Mouse (Mus musculus): ENCODE measurements around the gene Olfr523.

Olfr523 gene

DNA sequence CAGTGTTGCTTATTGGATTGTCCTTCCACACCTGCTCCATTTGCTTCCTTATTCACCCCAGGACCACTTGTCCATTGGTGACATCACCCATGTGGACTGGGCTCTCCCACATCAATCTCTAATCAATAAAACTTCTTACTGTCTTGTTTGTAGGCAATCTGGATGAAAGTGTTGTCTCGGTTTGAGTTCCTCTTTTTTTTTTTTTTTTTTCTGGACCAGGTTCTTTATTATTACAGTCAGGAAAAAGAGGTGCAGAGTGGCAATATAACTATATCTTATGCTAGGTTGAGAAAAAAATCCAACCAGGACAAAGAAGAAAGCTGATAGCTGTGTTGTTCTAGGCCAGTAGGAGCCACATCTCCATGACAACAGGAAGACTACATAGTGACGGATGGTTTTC, 7.7 kb downstream of the Olfr523 start:
- DNase-seq (ENCODE audit: low read depth), result no peak

DNA sequence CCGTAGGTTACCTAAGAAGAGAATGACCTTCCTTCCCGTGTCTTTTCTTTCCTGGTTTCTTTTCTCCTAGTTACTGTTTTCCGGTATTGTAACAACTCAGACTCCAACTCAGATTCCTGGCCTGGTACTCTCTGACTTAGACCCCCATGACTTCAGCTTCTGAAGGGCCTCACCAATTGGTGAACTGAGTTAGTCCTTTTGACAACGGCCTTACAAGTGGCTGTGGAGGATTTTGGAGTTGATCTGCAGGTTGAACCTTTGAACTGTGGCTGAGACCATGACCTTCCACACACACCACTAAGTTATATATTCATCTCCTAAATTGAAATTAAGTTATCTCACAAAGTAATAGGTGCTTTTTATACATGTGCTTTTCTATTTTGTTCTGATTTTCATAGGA, 11.2 kb downstream of the Olfr523 start:
- no peak for DNase-seq (ENCODE audit: low read depth)

DNA sequence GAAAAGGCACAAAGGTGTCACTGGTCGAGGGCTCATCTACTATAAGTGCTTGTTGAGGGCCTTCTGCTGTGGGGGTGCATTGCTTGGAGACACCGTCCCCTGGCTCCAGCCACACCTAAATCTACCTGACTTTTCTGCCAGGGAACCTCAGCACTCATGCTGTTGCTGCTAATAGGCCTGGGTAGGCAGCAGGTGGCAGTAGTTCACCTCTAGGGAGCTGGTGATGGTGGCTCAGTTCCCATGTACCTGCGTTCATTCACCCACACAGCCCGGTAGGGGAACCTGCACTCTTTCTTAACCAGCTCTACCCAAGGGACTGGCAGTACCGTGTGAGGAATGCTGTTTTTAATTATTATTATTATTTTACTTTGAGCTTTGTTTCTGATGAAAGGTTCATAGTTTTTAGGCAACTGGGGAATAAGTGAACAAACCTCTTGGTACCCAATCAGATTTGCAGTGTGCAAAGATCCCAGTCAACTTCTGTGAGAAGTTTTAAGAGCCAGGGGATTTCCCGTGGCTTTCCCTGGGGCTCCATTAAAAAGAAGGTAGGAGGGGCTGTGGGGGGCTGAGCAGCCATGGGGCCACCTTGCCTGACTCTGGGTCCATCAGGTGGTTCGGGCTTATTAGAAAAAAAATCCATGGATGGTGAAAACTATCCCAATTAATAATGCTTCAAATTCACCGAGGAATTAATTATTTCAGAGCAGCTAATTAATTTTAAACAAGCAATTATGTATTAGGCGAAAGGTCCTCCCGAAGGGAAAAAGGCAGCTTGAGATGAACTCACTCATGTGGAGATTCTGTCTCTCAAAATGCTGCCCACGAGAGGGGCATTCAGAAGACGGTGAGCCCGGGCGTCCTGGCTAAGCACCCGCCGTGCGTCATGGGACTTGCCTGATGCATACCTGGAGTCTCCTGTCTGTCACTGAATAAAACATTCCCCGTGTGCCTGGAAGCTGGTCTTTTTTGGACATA, 13.9 kb downstream of the Olfr523 start:
- peak; percentile 33 for DNase-seq (ENCODE audit: low read depth)

- DNase-seq (ENCODE audit: low read depth), result no peak
Measured at GRCm38 (mm10) chr7:140187721-140188390, 14.8 kb downstream of the Olfr523 start.

DNA sequence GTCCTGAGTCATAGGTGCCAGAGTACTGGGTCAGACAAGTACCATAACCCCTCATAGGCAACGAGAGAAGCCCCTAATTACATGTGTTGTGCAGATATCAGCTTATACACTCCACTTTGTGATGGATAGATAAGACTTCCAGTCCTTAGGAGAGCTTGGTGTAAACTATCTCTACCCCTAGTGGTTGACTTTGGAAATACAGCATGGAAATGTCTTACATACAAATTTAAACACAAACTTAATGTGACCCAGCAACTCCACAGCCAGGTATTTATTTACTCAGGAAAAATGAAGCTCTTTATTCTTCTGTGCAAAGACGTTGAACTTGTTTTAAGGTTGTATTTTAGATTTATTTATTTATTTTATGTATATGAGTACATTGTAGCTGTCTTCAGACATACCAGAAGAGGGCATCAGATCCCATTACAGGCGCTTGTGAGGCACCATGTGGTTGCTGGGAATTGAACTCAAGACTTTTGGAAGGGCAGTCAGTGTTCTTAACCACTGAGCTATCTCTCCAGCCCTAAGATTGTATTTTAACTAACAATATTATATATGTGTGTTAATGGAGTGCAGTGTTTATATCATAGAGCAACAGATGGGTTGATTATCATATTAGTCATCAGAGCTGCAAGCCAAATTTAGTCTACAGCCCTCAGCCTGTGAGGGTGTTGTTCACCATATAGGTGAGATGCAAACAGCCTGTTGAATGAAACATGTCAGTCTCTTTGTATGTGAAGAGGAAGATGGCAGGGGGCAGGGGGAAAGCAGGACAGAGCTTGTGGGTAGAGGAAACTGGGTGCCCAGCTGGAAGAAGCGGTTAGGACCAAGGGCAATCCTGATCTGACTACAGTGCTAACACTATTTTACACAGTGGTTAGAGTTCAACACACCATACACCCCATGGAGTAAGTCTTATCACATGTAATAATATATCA, 15.6 kb downstream of the Olfr523 start:
- peak; percentile 65 for DNase-seq (ENCODE audit: low read depth)

- DNase-seq (ENCODE audit: low read depth), result no peak
Measured at GRCm38 (mm10) chr7:140190435-140190834, 17.4 kb downstream of the Olfr523 start.

- DNase-seq (ENCODE audit: low read depth), result no peak
Measured at GRCm38 (mm10) chr7:140192445-140192844, 19.4 kb downstream of the Olfr523 start.

DNA sequence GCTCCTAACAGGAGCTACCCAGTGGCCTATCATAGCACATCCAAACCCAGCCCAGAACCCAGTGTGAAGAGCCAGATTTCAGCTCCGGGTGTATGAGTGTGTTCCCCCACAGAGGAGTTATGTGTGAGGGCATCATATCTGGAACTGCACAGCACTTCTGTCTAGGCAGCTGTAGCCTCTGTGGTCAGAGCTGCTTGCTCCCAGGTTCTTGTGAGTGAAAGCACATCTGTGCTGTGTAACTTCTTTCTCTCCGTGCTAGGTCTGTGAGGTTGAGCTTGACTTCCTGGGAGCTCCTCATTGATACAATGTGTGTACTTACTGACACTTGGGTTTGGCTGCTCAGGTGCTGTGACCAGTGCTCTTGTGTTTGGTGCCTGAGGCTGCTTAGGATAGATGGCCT, 19.8 kb downstream of the Olfr523 start:
- no peak for DNase-seq (ENCODE audit: low read depth)

DNA sequence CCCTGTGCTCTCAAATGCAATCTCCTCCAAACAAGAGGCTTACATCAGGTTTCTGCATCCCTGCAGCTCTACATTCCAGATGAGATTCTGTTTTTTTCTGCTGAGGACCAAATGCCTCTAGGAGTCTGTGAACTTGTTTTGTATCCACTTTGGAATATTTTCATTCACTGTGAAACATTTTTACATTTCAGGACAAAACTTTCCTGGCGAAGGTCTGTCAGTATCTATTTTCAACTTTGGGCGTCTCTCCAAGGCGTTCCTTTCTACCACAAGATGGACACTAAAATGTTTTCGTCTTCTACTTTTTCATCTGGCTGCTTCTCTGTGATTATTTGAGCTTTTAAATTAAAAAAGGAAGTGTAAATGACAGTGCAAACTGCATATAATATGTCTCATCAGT, 21.0 kb downstream of the Olfr523 start:
- no peak for DNase-seq (ENCODE audit: low read depth)

DNA sequence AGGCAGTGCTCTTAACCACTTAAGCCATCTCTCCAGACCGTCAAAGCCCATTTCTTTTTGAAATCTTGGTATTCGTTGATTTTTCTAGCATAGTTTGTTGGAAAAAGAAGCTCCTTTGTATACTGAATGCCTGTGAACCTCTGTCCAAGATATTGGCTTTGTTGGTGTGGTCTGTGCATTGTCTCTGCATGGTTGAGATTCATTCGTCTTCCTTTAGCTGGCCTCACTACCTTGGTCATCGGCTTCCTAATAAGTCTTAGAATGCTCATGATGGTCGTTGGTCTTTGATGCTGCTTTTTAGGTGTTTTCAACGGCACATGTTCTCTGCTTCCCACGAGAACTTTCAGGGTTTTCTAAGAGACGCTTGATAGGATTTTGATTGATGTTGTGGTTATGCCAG, 23.0 kb downstream of the Olfr523 start:
- DNase-seq (ENCODE audit: low read depth), result no peak

DNA sequence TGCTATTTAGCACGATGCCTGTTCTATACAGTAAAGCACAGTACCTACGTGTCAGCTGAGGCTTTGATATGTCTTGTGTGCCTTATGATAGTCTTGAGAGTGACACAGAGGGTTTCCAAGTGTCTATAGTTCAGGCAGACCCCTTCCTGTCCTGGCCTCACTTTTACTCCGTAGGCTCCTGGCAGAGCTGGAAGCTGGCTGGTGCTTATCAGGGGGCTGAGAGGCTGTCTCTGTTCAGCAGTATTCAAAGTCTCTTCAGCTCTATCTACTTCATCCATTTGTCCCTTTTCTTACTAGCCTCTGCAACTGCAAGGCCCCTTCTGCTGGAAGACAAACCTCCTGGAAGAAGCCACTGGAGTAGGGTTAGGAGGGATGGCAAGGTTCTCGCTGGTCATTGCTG, 28.1 kb downstream of the Olfr523 start:
- no peak for DNase-seq (ENCODE audit: low read depth)

DNA sequence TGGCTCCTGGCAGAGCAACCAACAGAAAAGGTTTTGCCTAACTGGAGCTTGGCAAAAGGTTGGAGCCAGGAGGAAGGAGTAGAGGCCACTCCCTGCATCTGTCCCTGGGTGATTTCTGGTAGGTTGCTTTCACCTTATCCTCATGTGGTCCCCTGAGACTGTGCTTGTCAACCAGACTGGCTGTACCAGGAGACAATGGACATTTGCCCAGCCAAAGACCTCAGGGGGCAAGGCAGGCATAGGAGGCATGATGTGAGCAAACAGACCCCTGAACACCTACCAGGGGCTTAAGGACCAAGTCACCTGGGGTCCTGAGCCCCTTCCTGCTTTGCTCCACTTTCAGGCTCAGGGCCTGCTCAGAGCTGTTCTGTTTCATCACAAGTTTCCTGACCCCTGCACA, 32.8 kb downstream of the Olfr523 start, which contains the start of gene Olfr524:
TSS of gene Olfr524 (minus strand) at position 101 of the 400 bp plus-strand sequence.
- no peak for DNase-seq (ENCODE audit: low read depth)

DNA sequence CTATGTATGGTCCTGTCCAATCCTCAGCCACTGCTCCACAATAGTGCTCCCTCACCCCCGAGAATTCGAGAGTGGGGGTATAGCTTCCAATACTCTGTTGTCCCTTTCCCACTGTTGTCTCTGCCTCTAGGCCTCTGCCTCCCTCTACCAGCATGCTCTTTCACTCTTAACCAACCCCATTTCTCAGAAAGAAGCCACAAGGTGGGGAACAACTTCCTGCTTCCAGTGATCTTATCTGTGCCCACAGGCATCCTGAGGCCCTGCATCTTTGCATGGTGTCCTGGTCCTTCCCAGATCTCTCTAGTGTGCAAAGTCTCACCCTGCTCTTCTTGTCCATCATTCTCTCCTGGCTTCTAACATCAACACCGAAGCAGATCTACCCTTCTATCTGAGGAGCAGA, 33.9 kb downstream of the Olfr523 start:
- DNase-seq (ENCODE audit: low read depth), result peak; percentile 20

GRCm38 (mm10) chr7:140208153-140208552, 35.1 kb downstream of the Olfr523 start:
- peak; percentile 16 for DNase-seq (ENCODE audit: low read depth)

GRCm38 (mm10) chr7:140208677-140209076, 35.7 kb downstream of the Olfr523 start:
- DNase-seq (ENCODE audit: low read depth), result peak; percentile 2

GRCm38 (mm10) chr7:140213841-140214240, 40.8 kb downstream of the Olfr523 start:
- no peak for DNase-seq (ENCODE audit: low read depth)

GRCm38 (mm10) chr7:140217967-140218366, 45.0 kb downstream of the Olfr523 start, which contains the start of gene Cd163l1:
TSS of gene Cd163l1 (plus strand) at chr7:140218267.
- DNase-seq (ENCODE audit: low read depth), result no peak

DNA sequence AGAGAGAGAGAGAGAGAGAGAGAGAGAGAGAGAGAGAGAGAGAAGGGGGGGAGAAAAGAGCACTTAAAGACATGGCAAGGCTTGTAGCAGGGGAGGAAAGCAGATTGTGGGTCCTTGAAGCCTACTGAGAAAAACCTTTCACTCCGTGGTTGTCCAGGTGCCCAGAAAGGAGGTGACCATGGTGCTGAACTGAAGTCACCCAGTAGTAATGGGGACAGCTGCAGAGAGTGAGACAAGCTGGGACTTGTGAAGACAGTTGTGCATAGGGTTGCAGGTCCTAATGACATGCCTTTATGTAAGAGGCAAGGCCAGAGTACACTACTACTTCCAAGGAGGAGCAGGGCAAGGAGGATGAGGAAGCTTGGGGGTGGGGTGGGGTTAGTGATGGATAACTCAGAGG, 46.3 kb downstream of the Olfr523 start:
- peak; percentile 11 for DNase-seq (ENCODE audit: low read depth)

DNA sequence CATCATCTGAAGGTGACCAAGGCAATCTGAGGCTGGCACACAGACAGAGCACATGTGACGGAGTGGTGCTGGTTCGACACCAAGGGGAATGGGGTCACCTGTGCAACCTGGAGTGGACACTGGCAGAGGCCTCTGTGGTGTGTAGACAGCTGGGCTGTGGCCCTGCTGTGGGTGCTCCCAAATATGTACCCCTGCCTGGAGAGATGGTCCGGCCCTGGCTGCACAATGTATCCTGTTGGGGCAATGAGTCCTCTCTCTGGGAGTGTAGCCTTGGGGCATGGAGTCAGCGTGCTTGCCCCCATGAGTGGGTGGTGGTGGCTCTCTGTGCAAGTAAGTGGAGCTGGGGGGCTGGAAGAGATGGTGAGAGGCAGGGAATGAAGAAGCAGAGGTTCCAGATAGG, 47.4 kb downstream of the Olfr523 start:
- DNase-seq (ENCODE audit: low read depth), result no peak

GRCm38 (mm10) chr7:140224209-140224608, 51.2 kb downstream of the Olfr523 start:
- no peak for DNase-seq (ENCODE audit: low read depth)

Data from 416B (cell line).